Mouse (Mus musculus): Measurements from ENCODE around the gene Ppara. TPM values are rescaled to one million over a fixed set of nuclear protein-coding genes. Genes with fewer than 3 reads are reported as not detected.

Gene Ppara
- polyA plus RNA-seq, 1 experiment, result not detected

DNA sequence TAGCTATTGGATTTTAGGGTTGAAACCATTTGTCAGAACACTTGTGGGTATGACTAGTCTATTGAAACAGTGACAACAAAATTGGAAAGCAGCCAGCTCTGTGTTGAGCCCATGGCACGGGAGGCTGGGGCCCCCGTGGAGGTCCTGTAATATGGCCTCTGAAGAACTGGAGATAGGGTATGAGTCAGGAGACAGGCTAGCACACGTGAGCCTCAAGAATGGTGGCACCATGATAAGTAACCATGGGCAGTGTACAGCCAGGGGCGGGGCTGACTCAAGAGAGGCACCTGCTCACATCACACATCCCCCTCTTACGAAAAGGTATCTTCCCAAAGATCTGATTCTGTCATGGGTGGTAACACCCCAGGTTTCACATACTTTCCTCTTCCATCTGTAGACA is 51.9 kb downstream of the Ppara start:
- no peak overlapping the region for H3K27ac ChIP-seq (ENCODE audit: insufficient read depth, low read depth, low read length)
- TF ChIP-seq CTCF (IDR thresholded peaks at IDR 0.05; ENCODE audit: insufficient read depth, low read depth, low read length) (no peak), POLR2A (IDR thresholded peaks at IDR 0.05; ENCODE audit: insufficient read depth, low read depth, low read length) (no peak)
- H3K4me1 ChIP-seq (ENCODE audit: control insufficient read depth, insufficient read depth, low read length), result no peaks in the 10 kb centered on the region
- 66% methylated on average over 5 of the region's 5 CpGs for WGBS
- no peak overlapping the region for H3K4me3 ChIP-seq (ENCODE audit: insufficient read depth, low read depth, low read length)

- Histone ChIP-seq H3K4me3 (ENCODE audit: insufficient read depth, low read depth, low read length) (no peak overlapping the region), H3K27ac (ENCODE audit: insufficient read depth, low read depth, low read length) (no peak overlapping the region), H3K4me1 (ENCODE audit: control insufficient read depth, insufficient read depth, low read length) (no peaks in the 10 kb centered on the region)
- WGBS, result 92% methylated on average over 6 of the region's 6 CpGs
- TF ChIP-seq CTCF (IDR thresholded peaks at IDR 0.05; ENCODE audit: insufficient read depth, low read depth, low read length) (no peak), POLR2A (IDR thresholded peaks at IDR 0.05; ENCODE audit: insufficient read depth, low read depth, low read length) (no peak)
Measured at GRCm38 (mm10) chr15:85787482-85787881, 52.7 kb downstream of the Ppara start.

- Histone ChIP-seq H3K4me3 (ENCODE audit: insufficient read depth, low read depth, low read length) (no peak overlapping the region), H3K27ac (ENCODE audit: insufficient read depth, low read depth, low read length) (no peak overlapping the region), H3K4me1 (ENCODE audit: control insufficient read depth, insufficient read depth, low read length) (no peaks in the 10 kb centered on the region)
- TF ChIP-seq POLR2A (IDR thresholded peaks at IDR 0.05; ENCODE audit: insufficient read depth, low read depth, low read length) (no peak), CTCF (IDR thresholded peaks at IDR 0.05; ENCODE audit: insufficient read depth, low read depth, low read length) (no peak)
- WGBS, result 94% methylated on average over 4 of the region's 4 CpGs
Measured at GRCm38 (mm10) chr15:85788051-85788450, 53.3 kb downstream of the Ppara start.

GRCm38 (mm10) chr15:85788633-85789032 is 53.9 kb downstream of the Ppara start:
- no peaks in the 10 kb centered on the region for H3K4me1 ChIP-seq (ENCODE audit: control insufficient read depth, insufficient read depth, low read length)
- H3K27ac ChIP-seq (ENCODE audit: insufficient read depth, low read depth, low read length), result no peak overlapping the region
- 83% methylated on average over 16 of the region's 16 CpGs for WGBS
- no peak overlapping the region for H3K4me3 ChIP-seq (ENCODE audit: insufficient read depth, low read depth, low read length)
- TF ChIP-seq POLR2A (IDR thresholded peaks at IDR 0.05; ENCODE audit: insufficient read depth, low read depth, low read length), result no peak
- TF ChIP-seq CTCF (IDR thresholded peaks at IDR 0.05; ENCODE audit: insufficient read depth, low read depth, low read length), result no peak

GRCm38 (mm10) chr15:85791449-85791848 is 56.7 kb downstream of the Ppara start:
- H3K27ac ChIP-seq (ENCODE audit: insufficient read depth, low read depth, low read length), result no peak overlapping the region
- WGBS, result 86% methylated on average over 4 of the region's 4 CpGs
- TF ChIP-seq POLR2A (IDR thresholded peaks at IDR 0.05; ENCODE audit: insufficient read depth, low read depth, low read length) (no peak), CTCF (IDR thresholded peaks at IDR 0.05; ENCODE audit: insufficient read depth, low read depth, low read length) (no peak)

DNA sequence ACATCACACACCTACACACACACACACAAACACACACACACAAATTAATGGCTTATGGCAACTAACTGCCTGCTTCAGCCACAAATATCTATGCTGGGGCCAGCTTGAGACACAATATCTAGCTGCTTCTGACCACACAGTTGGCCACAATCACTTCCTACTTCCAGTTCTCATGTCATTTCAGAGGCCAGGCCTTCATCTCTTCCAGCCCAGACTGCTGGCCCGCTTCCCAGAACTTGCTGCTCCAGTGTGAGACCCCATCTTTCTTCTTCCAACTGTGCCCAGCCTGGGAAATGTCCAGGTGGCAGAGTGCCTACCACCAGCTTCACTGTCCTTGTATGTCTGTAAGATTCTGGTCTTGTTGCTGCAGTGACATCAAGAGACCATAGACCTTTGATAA is 58.0 kb downstream of the Ppara start:
- 70% methylated on average over 1 of the region's 1 CpGs for WGBS
- Histone ChIP-seq H3K4me1 (ENCODE audit: control insufficient read depth, insufficient read depth, low read length) (no peaks in the 10 kb centered on the region), H3K27ac (ENCODE audit: insufficient read depth, low read depth, low read length) (no peak overlapping the region), H3K4me3 (ENCODE audit: insufficient read depth, low read depth, low read length) (no peak overlapping the region)
- TF ChIP-seq CTCF (IDR thresholded peaks at IDR 0.05; ENCODE audit: insufficient read depth, low read depth, low read length) (no peak), POLR2A (IDR thresholded peaks at IDR 0.05; ENCODE audit: insufficient read depth, low read depth, low read length) (no peak)

More at GRCm38 (mm10) chr15:85791449-85791848, 56.7 kb downstream of the Ppara start:
- Histone ChIP-seq H3K4me1 (ENCODE audit: control insufficient read depth, insufficient read depth, low read length) (no peaks in the 10 kb centered on the region), H3K4me3 (ENCODE audit: insufficient read depth, low read depth, low read length) (no peak overlapping the region)

GRCm38 (mm10) chr15:85795516-85795915 is 60.7 kb downstream of the Ppara start:
- Histone ChIP-seq H3K4me1 (ENCODE audit: control insufficient read depth, insufficient read depth, low read length) (no peaks in the 10 kb centered on the region), H3K4me3 (ENCODE audit: insufficient read depth, low read depth, low read length) (no peak overlapping the region), H3K27ac (ENCODE audit: insufficient read depth, low read depth, low read length) (no peak overlapping the region)
- WGBS, result 80% methylated on average over 6 of the region's 6 CpGs
- TF ChIP-seq POLR2A (IDR thresholded peaks at IDR 0.05; ENCODE audit: insufficient read depth, low read depth, low read length) (no peak), CTCF (IDR thresholded peaks at IDR 0.05; ENCODE audit: insufficient read depth, low read depth, low read length) (no peak)

DNA sequence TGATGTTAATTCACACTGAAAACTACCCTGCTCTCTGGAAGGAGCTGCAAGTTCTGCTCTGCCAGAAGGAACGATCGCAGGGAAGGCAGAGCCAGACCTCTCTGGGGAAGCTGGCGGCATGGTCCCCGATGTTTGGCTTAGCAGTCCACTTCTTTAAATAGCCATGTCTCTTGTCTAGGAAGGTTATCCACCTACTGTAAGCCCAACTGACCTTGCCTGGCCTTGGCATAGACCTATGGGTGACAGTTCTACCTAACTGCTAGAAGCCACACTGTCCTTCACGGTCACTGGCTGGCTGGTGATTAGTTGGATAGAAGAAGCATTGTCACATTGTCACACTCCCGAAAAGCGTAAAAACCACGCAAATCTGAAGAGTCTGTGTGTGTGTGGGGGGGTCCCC is 63.9 kb downstream of the Ppara start:
- WGBS, result 94% methylated on average over 8 of the region's 8 CpGs

DNA sequence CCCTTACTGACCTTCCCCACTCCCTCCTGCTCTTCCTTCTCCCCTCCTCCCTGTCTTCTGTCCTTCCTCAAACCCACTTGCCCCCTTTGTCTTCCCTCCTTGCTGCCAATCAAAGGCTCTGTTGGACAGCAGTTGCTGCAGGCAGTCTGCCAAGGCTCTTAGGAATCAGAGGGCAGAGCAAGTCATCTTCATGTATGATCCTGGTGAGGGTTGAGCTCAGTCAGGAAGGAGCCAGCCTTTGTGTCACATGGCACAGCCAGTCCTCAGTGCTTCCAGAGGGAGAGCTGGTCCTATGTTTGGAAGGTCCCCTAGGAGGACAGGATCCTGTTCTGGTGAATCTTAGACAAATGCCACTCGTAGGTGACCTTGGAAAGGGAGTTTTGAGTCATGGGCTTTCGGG is 68.1 kb downstream of the Ppara start:
- 83% methylated on average over 2 of the region's 2 CpGs for WGBS
- H3K4me3 ChIP-seq (ENCODE audit: insufficient read depth, low read depth, low read length), result no peak overlapping the region
- H3K27ac ChIP-seq (ENCODE audit: insufficient read depth, low read depth, low read length), result no peak overlapping the region
- H3K4me1 ChIP-seq (ENCODE audit: control insufficient read depth, insufficient read depth, low read length), result no peaks in the 10 kb centered on the region
- no peak for TF ChIP-seq POLR2A (IDR thresholded peaks at IDR 0.05; ENCODE audit: insufficient read depth, low read depth, low read length)
- no peak for TF ChIP-seq CTCF (IDR thresholded peaks at IDR 0.05; ENCODE audit: insufficient read depth, low read depth, low read length)

More for the DNA sequence above, 63.9 kb downstream of the Ppara start:
- Histone ChIP-seq H3K4me3 (ENCODE audit: insufficient read depth, low read depth, low read length) (no peak overlapping the region), H3K27ac (ENCODE audit: insufficient read depth, low read depth, low read length) (no peak overlapping the region), H3K4me1 (ENCODE audit: control insufficient read depth, insufficient read depth, low read length) (no peaks in the 10 kb centered on the region)
- no peak for TF ChIP-seq CTCF (IDR thresholded peaks at IDR 0.05; ENCODE audit: insufficient read depth, low read depth, low read length)
- TF ChIP-seq POLR2A (IDR thresholded peaks at IDR 0.05; ENCODE audit: insufficient read depth, low read depth, low read length), result no peak

DNA sequence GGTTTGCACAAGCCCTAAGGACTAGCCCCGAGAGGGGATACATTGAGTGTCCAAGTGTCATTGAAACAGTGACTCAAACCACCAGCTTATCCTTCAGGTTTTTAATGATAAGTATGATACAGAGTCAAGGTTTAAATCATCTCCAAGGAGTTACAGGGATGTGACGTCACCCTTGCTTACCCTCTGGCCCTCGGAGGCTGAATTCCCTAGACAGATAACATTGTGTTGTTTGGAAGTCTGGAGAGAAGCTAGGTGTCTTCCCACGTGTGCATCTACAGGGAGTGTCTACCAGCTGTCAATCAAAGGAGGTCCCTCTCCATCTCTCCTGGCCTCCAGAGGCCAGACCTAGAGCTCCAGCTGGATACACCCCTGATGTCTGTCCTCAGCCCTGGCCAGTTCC is 72.1 kb downstream of the Ppara start:
- TF ChIP-seq CTCF (IDR thresholded peaks at IDR 0.05; ENCODE audit: insufficient read depth, low read depth, low read length) (no peak), POLR2A (IDR thresholded peaks at IDR 0.05; ENCODE audit: insufficient read depth, low read depth, low read length) (no peak)
- 88% methylated on average over 4 of the region's 4 CpGs for WGBS
- H3K27ac ChIP-seq (ENCODE audit: insufficient read depth, low read depth, low read length), result no peak overlapping the region
- H3K4me1 ChIP-seq (ENCODE audit: control insufficient read depth, insufficient read depth, low read length), result 0 out of 2 replicates have a peak, but pooled peaks cover 3% of the 10 kb centered on the region
- no peak overlapping the region for H3K4me3 ChIP-seq (ENCODE audit: insufficient read depth, low read depth, low read length)

Measured in olfactory bulb, adult 2 months (tissue).